8 mouse cellular contexts compared by ENCODE assay signal in the genomic region with DNA sequence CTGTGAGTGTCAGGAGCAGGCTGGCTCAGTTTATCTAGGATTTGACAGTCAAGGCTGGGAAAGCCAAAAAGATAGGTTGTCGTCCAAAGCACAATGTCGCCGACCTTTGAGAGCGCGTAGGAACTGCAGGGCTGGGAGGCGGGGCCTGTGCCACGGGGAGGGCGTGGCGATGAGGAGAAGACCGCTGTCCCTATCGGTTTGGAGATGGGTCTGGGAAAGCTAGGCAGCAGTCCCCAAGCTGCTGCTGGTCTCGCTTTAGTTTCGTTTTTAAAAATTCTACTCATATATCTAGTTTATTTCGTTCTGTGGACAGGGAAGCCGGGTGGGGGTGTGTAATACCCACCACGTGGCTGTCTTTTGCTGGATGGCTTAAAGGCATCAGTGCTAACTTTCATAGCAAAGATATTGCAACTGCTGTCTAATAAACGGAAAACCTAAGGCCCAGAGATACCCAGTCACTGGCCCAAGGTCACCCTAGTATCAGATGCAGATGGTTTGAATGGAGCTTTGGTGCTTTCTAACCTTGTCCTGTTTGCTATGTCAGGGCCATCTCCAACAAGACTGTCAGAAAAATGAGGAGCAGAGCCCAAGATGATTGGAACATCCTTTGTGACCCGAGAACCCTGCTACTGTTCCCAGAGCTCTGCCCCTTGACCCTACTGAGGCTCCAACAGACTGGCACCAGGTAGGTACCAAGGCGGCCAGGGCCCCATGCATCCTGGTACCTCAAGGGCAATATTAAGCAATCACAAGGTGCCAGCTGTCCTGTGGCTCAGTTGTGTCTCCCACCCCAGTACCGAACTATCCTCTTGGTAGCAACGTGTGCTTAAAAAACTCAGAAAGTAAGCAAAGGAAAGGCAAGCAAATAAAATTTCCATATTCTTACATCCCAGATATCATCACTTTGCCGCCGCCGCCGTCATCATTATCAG. TPM values are rescaled to one million over a fixed set of nuclear protein-coding genes. Genes with fewer than 3 reads are reported as not detected.
DNase-seq lines count a peak whose midpoint lies in the region; ATAC-seq lines count a peak whose summit lies in the region.

No protein-coding gene starts in this region.

- DNase-seq in ZHBTc4 (ENCODE audit: low read depth, low spot score): peak; percentile 91
- DNase-seq in cerebellum, postnatal 4 days (ENCODE audit: low spot score in 2 of 2): peak; percentile 47 to 69
- peak; percentile 82 for DNase-seq in gastrocnemius, postnatal 10 days
- peak; percentile 30 for DNase-seq in hindlimb bud, embryonic 11.5 days (ENCODE audit: extremely low spot score, low read depth, low spot score)
- peak; percentile 62 to 68 for DNase-seq in left cerebral cortex, postnatal 14 days (ENCODE audit: low spot score in 2 of 2)
- DNase-seq in right cerebral cortex, postnatal 10 days (ENCODE audit: low spot score in 2 of 2): peak; percentile 80 to 81
- DNase-seq in urinary bladder, postnatal 14 days (ENCODE audit: low spot score): peak; percentile 82

- ATAC-seq in megakaryocyte progenitor cell, adult 5-6 weeks (replicated peaks; ENCODE audit: poor library complexity): peak; percentile 90

- intact Hi-C loops in left cerebral cortex, postnatal 14 days (cut with DNase I): loop anchor here (5.0 kb wide), 2 partner anchors 223 to 418 kb away; partner anchors contain the start of gene Atp6v0e

RNA-seq across cellular contexts. Expression of gene Kifc5b, which starts 31.6 kb away (rescaled TPM):
- total RNA-seq in gastrocnemius, postnatal 10 days (2021): 1 to 10 TPM; 2.5 to 4.1 TPM
- 1 to 10 TPM; 2.9 to 3.3 TPM for total RNA-seq in left cerebral cortex, postnatal 14 days (2021)
- total RNA-seq in megakaryocyte progenitor cell, adult 5-6 weeks (2015): 2.6 and 4.6 TPM in 2 replicates
- 13.8 and 16.0 TPM in 2 replicates for total RNA-seq in megakaryocyte progenitor cell, adult 5-6 weeks (2017)

RNA-seq across cellular contexts. Expression of gene Nkx2-5, which starts 40.5 kb away (rescaled TPM):
- not detected for total RNA-seq in gastrocnemius, postnatal 10 days (2021)
- not detected for total RNA-seq in left cerebral cortex, postnatal 14 days (2021)
- total RNA-seq in megakaryocyte progenitor cell, adult 5-6 weeks (2015): not detected in 2 replicates
- total RNA-seq in megakaryocyte progenitor cell, adult 5-6 weeks (2017): not detected in 2 replicates

RNA-seq across cellular contexts. Expression of gene Phf1, which starts 47.6 kb away (rescaled TPM):
- 1 to 10 TPM; 5.1 to 8.1 TPM for total RNA-seq in gastrocnemius, postnatal 10 days (2021)
- 10 to 100 TPM; 16.8 to 20.2 TPM for total RNA-seq in left cerebral cortex, postnatal 14 days (2021)
- total RNA-seq in megakaryocyte progenitor cell, adult 5-6 weeks (2015): 2.1 TPM in 2 replicates
- total RNA-seq in megakaryocyte progenitor cell, adult 5-6 weeks (2017): 3.5 and 4.6 TPM in 2 replicates

RNA-seq across cellular contexts. Expression of gene Cuta, which starts 54.1 kb away (rescaled TPM):
- 10 to 100 TPM; 87.9 to 91.1 TPM for total RNA-seq in gastrocnemius, postnatal 10 days (2021)
- total RNA-seq in left cerebral cortex, postnatal 14 days (2021): 100 to 1,000 TPM; 127 to 133 TPM
- 181 and 216 TPM in 2 replicates for total RNA-seq in megakaryocyte progenitor cell, adult 5-6 weeks (2015)
- total RNA-seq in megakaryocyte progenitor cell, adult 5-6 weeks (2017): 75.8 and 82.9 TPM in 2 replicates

RNA-seq across cellular contexts. Expression of gene Syngap1, which starts 55.8 kb away (rescaled TPM):
- 10 to 100 TPM in 1 of 2 experiments, 1 to 10 TPM in 1; 8.2 to 11.8 TPM for total RNA-seq in gastrocnemius, postnatal 10 days (2021)
- 100 to 1,000 TPM; 594 to 653 TPM for total RNA-seq in left cerebral cortex, postnatal 14 days (2021)
- 5.3 and 11.6 TPM in 2 replicates for total RNA-seq in megakaryocyte progenitor cell, adult 5-6 weeks (2015)
- total RNA-seq in megakaryocyte progenitor cell, adult 5-6 weeks (2017): 3.6 TPM in 2 replicates

Comparison
In these comparisons a context has a peak if more than half of its experiments do, and no peak if none do; other contexts are left out.
1. Peak in every context shown above with its lines: DNase-seq and ATAC-seq.
2. DNase-seq: peak in every context shown above with its lines; median percentile 91 in ZHBTc4; 82 in gastrocnemius, postnatal 10 days; 82 in urinary bladder, postnatal 14 days; 80 in right cerebral cortex, postnatal 10 days; 65 in left cerebral cortex, postnatal 14 days; 58 in cerebellum, postnatal 4 days; 30 in hindlimb bud, embryonic 11.5 days.